Mouse (Mus musculus) testis, postnatal 10 days (tissue): Measurements from ENCODE around the gene Ly6g5b.
"Not testable (repeated sequence)": the region's sequence is repeated elsewhere in the genome, so short reads cannot be mapped to it uniquely, and the experiment has no call there.

ENCODE experiments used
- DNase-seq: peaks from one replicate; pipeline ENCODE4 v3.0.0; 2021; ENCODE audit warnings: low spot score

Ly6g5b gene

GRCm38 (mm10) chr17:35140490-35140996, 25.3 kb upstream of the Ly6g5b start:
- DNase-seq: no peak

- DNase-seq: no peak
These were observed 24.0 kb upstream of the Ly6g5b start for GRCm38 (mm10) chr17:35139269-35139668.

- no peak for DNase-seq
These were observed 20.5 kb upstream of the Ly6g5b start for GRCm38 (mm10) chr17:35135591-35136320.

- DNase-seq: peak; percentile 97
These were observed 19.8 kb upstream of the Ly6g5b start, which contains the start of gene Bag6 for GRCm38 (mm10) chr17:35134801-35135590. TSS of gene Bag6 (plus strand) at chr17:35135178.

- no peak for DNase-seq
These were observed 18.3 kb upstream of the Ly6g5b start for GRCm38 (mm10) chr17:35133517-35133916.

GRCm38 (mm10) chr17:35132174-35132560, 16.9 kb upstream of the Ly6g5b start:
- no peak for DNase-seq

GRCm38 (mm10) chr17:35131500-35132173, 16.4 kb upstream of the Ly6g5b start, which contains the start of gene Apom:
TSS of gene Apom (minus strand) at chr17:35132050.
- DNase-seq: no peak

- DNase-seq: no peak
These were observed 15.8 kb upstream of the Ly6g5b start for GRCm38 (mm10) chr17:35131038-35131437.

GRCm38 (mm10) chr17:35128996-35129395, 13.8 kb upstream of the Ly6g5b start:
- no peak for DNase-seq

- no peak for DNase-seq
These were observed 11.8 kb upstream of the Ly6g5b start for GRCm38 (mm10) chr17:35127017-35127416.

- DNase-seq: peak; percentile 81
These were observed 11.0 kb upstream of the Ly6g5b start, which contains the start of gene D17H6S53E for GRCm38 (mm10) chr17:35126206-35126611. TSS of gene D17H6S53E (plus strand) at chr17:35126373.

- DNase-seq: no peak
These were observed 10.3 kb upstream of the Ly6g5b start for GRCm38 (mm10) chr17:35125578-35125977.

- no peak for DNase-seq
These were observed 9.9 kb upstream of the Ly6g5b start for GRCm38 (mm10) chr17:35125081-35125480.

GRCm38 (mm10) chr17:35124261-35124896, 9.2 kb upstream of the Ly6g5b start:
- DNase-seq: not testable (repeated sequence)

- DNase-seq: not testable (repeated sequence)
These were observed 8.1 kb upstream of the Ly6g5b start for GRCm38 (mm10) chr17:35123287-35123686.

- DNase-seq: peak; percentile 64
These were observed 6.7 kb upstream of the Ly6g5b start, which contains the start of gene Csnk2b for GRCm38 (mm10) chr17:35121871-35122303. TSS of gene Csnk2b (minus strand) at chr17:35122053.

GRCm38 (mm10) chr17:35121143-35121799, 6.0 kb upstream of the Ly6g5b start, which contains the start of gene Gpank1:
TSS of gene Gpank1 (plus strand) at chr17:35121455.
- peak; percentile 97 for DNase-seq

- DNase-seq: peak; percentile 79
These were observed 5.5 kb upstream of the Ly6g5b start for GRCm38 (mm10) chr17:35120745-35121142.

GRCm38 (mm10) chr17:35111774-35112173, 3.5 kb downstream of the Ly6g5b start:
- DNase-seq: no peak

- no peak for DNase-seq
These were observed 7.1 kb downstream of the Ly6g5b start, which contains the start of gene Ly6g5c for GRCm38 (mm10) chr17:35108097-35108496. TSS of gene Ly6g5c (plus strand) at chr17:35108279.

- no peak for DNase-seq
These were observed 8.7 kb downstream of the Ly6g5b start for GRCm38 (mm10) chr17:35106522-35106921.
